Mouse (Mus musculus) activated CD4-positive, CD25-positive, alpha-beta regulatory T cell, adult 4 months (primary cell): ENCODE data around the gene Tor2a. TPM values are rescaled to one million over a fixed set of nuclear protein-coding genes. Genes with fewer than 3 reads are reported as not detected.

ENCODE experiments used
- ATAC-seq: one replicate; pipeline ENCODE4 v1.8.0; 2017
- polyA plus RNA-seq, 2 experiments: library from polyadenylated mRNA; unstranded; fragments of 100-300 nt; shearing (Covaris generic); gene quantifications; one replicate each; pipeline ENCODE4 v1.2.1; 2017

Tor2a gene
- 10 to 100 TPM; 58.9 to 62.2 TPM for polyA plus RNA-seq

GRCm38 (mm10) chr2:32757056-32757845 lies at the start of gene Tor2a:
TSS of gene Tor2a (plus strand) at chr2:32757234.
- ATAC-seq, result peak; percentile 98

- ATAC-seq, result no peak
Observed at GRCm38 (mm10) chr2:32708643-32709042, 48.4 kb upstream of the Tor2a start.

- ATAC-seq, result no peak
Observed at GRCm38 (mm10) chr2:32709521-32710137, 47.4 kb upstream of the Tor2a start.

- no peak for ATAC-seq
Observed at GRCm38 (mm10) chr2:32710425-32710824, 46.6 kb upstream of the Tor2a start.

GRCm38 (mm10) chr2:32711301-32712056 lies 45.6 kb upstream of the Tor2a start:
- ATAC-seq, result no peak

GRCm38 (mm10) chr2:32712108-32712551 lies 44.9 kb upstream of the Tor2a start:
- ATAC-seq, result no peak

- peak; percentile 41 for ATAC-seq
Observed at GRCm38 (mm10) chr2:32712586-32712933, 44.5 kb upstream of the Tor2a start.

GRCm38 (mm10) chr2:32712934-32713817 lies 43.9 kb upstream of the Tor2a start, which contains the start of gene Cdk9:
TSS of gene Cdk9 (minus strand) at chr2:32713076.
- peak; percentile 52 for ATAC-seq

- ATAC-seq, result peak; percentile 37
Observed at GRCm38 (mm10) chr2:32714117-32714986, 42.7 kb upstream of the Tor2a start.

GRCm38 (mm10) chr2:32714987-32715425 lies 42.0 kb upstream of the Tor2a start:
- ATAC-seq, result peak; percentile 53

- no peak for ATAC-seq
Observed at GRCm38 (mm10) chr2:32718761-32719160, 38.3 kb upstream of the Tor2a start.

- no peak for ATAC-seq
Observed at GRCm38 (mm10) chr2:32720053-32720452, 37.0 kb upstream of the Tor2a start.

- ATAC-seq, result no peak
Observed at GRCm38 (mm10) chr2:32720681-32721229, 36.3 kb upstream of the Tor2a start, which contains the start of gene Sh2d3c. TSS of gene Sh2d3c (plus strand) at chr2:32721055.

GRCm38 (mm10) chr2:32722046-32722445 lies 35.0 kb upstream of the Tor2a start:
- ATAC-seq, result peak; percentile 57

GRCm38 (mm10) chr2:32722581-32722980 lies 34.5 kb upstream of the Tor2a start:
- ATAC-seq, result no peak

- no peak for ATAC-seq
Observed at GRCm38 (mm10) chr2:32724149-32724548, 32.9 kb upstream of the Tor2a start.

- ATAC-seq, result peak; percentile 74
Observed at GRCm38 (mm10) chr2:32724832-32725790, 31.9 kb upstream of the Tor2a start.

- no peak for ATAC-seq
Observed at GRCm38 (mm10) chr2:32727435-32727834, 29.6 kb upstream of the Tor2a start.

GRCm38 (mm10) chr2:32728463-32728862 lies 28.6 kb upstream of the Tor2a start:
- ATAC-seq, result no peak
